In the genomic region with DNA sequence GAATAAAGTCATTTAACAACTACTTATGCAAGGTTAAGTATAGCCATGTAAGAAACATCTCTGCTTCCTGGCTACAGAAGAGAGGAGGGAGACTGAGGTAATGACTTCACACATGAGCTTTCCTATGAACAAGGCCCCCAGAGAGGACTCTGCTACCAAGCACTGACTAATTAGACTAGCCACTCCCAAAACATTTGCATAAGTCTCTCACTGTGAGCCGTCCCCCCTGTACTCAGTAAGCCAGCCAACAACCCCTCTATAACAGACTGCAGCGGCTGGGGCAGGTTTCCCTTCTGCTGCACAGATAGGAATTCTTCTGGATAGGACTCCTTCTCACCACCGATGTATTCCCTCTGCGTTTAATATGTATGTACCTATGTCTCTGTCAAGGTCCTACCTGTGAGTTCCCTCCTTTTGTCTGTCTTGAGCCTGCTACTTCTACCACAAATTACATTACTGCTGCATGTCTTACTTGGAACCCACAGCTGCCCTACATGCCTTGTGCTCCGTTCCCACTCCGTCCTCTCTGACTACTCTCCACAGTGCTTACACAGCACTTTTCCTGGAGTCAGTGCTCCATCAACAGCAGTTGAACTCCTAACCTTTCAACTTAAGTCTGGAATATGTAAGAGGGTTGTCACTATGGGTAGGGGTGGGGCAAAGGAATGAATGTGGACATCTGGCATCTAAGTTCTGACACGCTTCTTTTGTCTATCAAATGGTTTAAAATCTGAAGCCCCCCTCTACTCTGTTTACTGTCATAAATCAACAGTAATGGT, we compare ENCODE assay signal across 1 mouse cellular context.
TF ChIP-seq lines count a peak whose summit lies in the region.

No protein-coding gene starts in this region.

TF ChIP-seq in CH12.LX, 34 proteins besides CTCF, POLR2A, EP300 and RAD21 (continued from another document):
- no peak for TF ChIP-seq MEF2A (IDR thresholded peaks at IDR 0.05; ENCODE audit: borderline replicate concordance, low read depth, low read length)
- TF ChIP-seq PAX5 (IDR thresholded peaks at IDR 0.05; ENCODE audit: low read length) = no peak
